Mouse (Mus musculus): ENCODE data around the gene Ctc1. TPM values are rescaled to one million over a fixed set of nuclear protein-coding genes. Genes with fewer than 3 reads are reported as not detected.
A peak's percentile ranks its signal among the peaks of the same experiment; 100 is the strongest.

The Ctc1 gene
- polyA plus RNA-seq, 1 experiment from 2014 or later, result 103 TPM

DNA sequence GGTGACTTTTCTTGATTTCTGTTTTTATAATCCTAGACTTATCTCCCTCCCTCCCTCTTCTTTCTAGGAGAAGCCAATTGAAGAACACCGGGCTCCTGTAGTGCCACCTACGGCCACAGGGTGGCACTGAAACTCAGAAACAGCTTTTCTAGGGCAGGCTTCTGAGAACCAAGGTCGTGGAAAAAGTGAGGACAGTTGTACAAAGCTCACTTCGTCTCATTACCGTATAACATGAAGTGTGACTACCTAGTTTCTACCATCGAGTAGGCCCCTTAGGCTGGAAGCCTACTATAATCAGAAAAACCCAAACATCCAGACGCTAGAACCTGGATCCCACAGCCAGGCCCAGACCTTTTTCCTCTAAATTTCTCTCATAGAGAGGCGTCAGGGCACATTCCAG lies 51.2 kb downstream of the Ctc1 start:
- Histone ChIP-seq H3K27me3 (replicated peaks; ENCODE audit: low read depth, poor library complexity, severe bottlenecking) (no peaks in the 10 kb centered on the region), H3K4me3 (peak overlapping the region; percentile 63), H3K4me1 (peaks cover 53% of the 10 kb centered on the region), H3K36me3 (replicated peaks) (no peaks in the 10 kb centered on the region), H3K9me3 (no peaks in the 10 kb centered on the region), H3K27ac (replicated peaks) (no peak overlapping the region)
- peak; percentile 88 for DNase-seq (ENCODE audit: low spot score)
- 9% methylated on average over 8 of the region's 8 CpGs for WGBS

- Histone ChIP-seq H3K27ac (replicated peaks) (no peak overlapping the region), H3K9me3 (no peaks in the 10 kb centered on the region), H3K27me3 (replicated peaks; ENCODE audit: low read depth, poor library complexity, severe bottlenecking) (no peaks in the 10 kb centered on the region), H3K36me3 (replicated peaks) (no peaks in the 10 kb centered on the region), H3K4me3 (no peak overlapping the region), H3K4me1 (peaks cover 59% of the 10 kb centered on the region)
- 62% methylated on average over 6 of the region's 6 CpGs for WGBS
- no peak for DNase-seq (ENCODE audit: low spot score)
Observed at GRCm38 (mm10) chr11:69067601-69068000, 51.9 kb downstream of the Ctc1 start.

- no peaks in the 10 kb centered on the region for H3K36me3 ChIP-seq (replicated peaks)
- peak overlapping the region; percentile 75 for H3K4me3 ChIP-seq
- no peaks in the 10 kb centered on the region for H3K27me3 ChIP-seq (replicated peaks; ENCODE audit: low read depth, poor library complexity, severe bottlenecking)
- DNase-seq (ENCODE audit: low spot score), result no peak
- under 1% methylated on average over 13 of the region's 13 CpGs for WGBS
- peak overlapping the region; percentile 96 for H3K27ac ChIP-seq (replicated peaks)
- H3K9me3 ChIP-seq, result no peaks in the 10 kb centered on the region
- peaks cover 58% of the 10 kb centered on the region for H3K4me1 ChIP-seq
Observed at GRCm38 (mm10) chr11:69070093-69070492, 54.4 kb downstream of the Ctc1 start.

DNA sequence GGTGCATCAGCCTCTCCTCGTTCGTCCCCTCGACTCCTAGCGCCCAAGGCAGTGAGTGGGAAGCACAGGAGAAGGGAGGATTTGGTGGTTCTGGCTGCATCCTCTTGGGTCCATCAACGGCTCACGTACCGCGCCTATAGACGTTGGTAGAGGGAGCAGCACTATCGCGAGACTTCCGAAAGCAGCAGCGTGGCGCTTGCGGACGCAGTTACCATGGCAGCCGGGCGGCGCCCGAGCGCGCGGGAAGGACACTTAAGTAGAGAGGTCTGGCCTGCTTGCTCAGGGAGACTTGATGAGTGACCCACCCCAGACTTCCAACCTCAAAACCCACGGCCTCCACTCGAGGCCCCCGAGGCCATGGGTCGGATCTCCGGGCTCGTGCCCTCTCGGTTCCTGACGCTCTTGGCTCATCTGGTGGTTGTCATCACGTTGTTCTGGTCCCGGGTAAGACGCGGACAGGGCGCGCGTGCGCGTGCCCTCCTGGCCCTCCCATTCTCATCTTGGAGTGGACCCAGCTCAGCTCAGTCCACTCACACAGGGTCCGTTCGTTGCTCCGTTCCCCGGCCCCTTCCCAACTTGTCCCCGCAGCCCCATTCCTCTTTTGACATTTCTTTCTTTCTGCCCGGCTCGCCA lies 55.0 kb downstream of the Ctc1 start, which contains the start of gene Tmem107:
TSS of gene Tmem107 (plus strand) at position 217 of the 633 bp plus-strand sequence.
- peak within 1 kb of the TSS; percentile 75 for H3K4me3 ChIP-seq
- peak within 1 kb of the TSS; percentile 96 for H3K27ac ChIP-seq (replicated peaks)
- H3K4me1 ChIP-seq, result peaks cover 58% of the 10 kb centered on the region
- no peaks in the 10 kb centered on the region for H3K36me3 ChIP-seq (replicated peaks)
- WGBS, result under 1% methylated on average over 47 of the region's 47 CpGs
- H3K9me3 ChIP-seq, result no peaks in the 10 kb centered on the region
- peak; percentile 95 for DNase-seq (ENCODE audit: low spot score)
- H3K27me3 ChIP-seq (replicated peaks; ENCODE audit: low read depth, poor library complexity, severe bottlenecking), result no peaks in the 10 kb centered on the region

- no peaks in the 10 kb centered on the region for H3K9me3 ChIP-seq
- H3K4me1 ChIP-seq, result peaks cover 54% of the 10 kb centered on the region
- 21% methylated on average over 9 of the region's 9 CpGs for WGBS
- H3K27ac ChIP-seq (replicated peaks), result peak overlapping the region; percentile 96
- H3K36me3 ChIP-seq (replicated peaks), result no peaks in the 10 kb centered on the region
- no peaks in the 10 kb centered on the region for H3K27me3 ChIP-seq (replicated peaks; ENCODE audit: low read depth, poor library complexity, severe bottlenecking)
- H3K4me3 ChIP-seq, result peak overlapping the region; percentile 75
- DNase-seq (ENCODE audit: low spot score), result no peak
Observed at GRCm38 (mm10) chr11:69071262-69071661, 55.6 kb downstream of the Ctc1 start.

- no peaks in the 10 kb centered on the region for H3K27me3 ChIP-seq (replicated peaks; ENCODE audit: low read depth, poor library complexity, severe bottlenecking)
- H3K36me3 ChIP-seq (replicated peaks), result no peaks in the 10 kb centered on the region
- H3K9me3 ChIP-seq, result no peaks in the 10 kb centered on the region
- 86% methylated on average over 11 of the region's 11 CpGs for WGBS
- peaks cover 44% of the 10 kb centered on the region for H3K4me1 ChIP-seq
- H3K4me3 ChIP-seq, result peak overlapping the region; percentile 75
- no peak for DNase-seq (ENCODE audit: low spot score)
- H3K27ac ChIP-seq (replicated peaks), result peak overlapping the region; percentile 95; the same call in 1 of the 2 replicates
Observed at GRCm38 (mm10) chr11:69072234-69072633, 56.5 kb downstream of the Ctc1 start.

GRCm38 (mm10) chr11:69072666-69073064 lies 57.0 kb downstream of the Ctc1 start:
- H3K27me3 ChIP-seq (replicated peaks; ENCODE audit: low read depth, poor library complexity, severe bottlenecking), result no peaks in the 10 kb centered on the region
- no peaks in the 10 kb centered on the region for H3K36me3 ChIP-seq (replicated peaks)
- 14% methylated on average over 9 of the region's 9 CpGs for WGBS
- H3K4me1 ChIP-seq, result peaks cover 40% of the 10 kb centered on the region
- DNase-seq (ENCODE audit: low spot score), result no peak
- peak overlapping the region; percentile 75 for H3K4me3 ChIP-seq
- no peaks in the 10 kb centered on the region for H3K9me3 ChIP-seq
- H3K27ac ChIP-seq (replicated peaks), result peak overlapping the region; percentile 95

- Histone ChIP-seq H3K36me3 (replicated peaks) (no peaks in the 10 kb centered on the region), H3K27ac (replicated peaks) (peak overlapping the region; percentile 95), H3K4me3 (peak overlapping the region; percentile 75), H3K27me3 (replicated peaks; ENCODE audit: low read depth, poor library complexity, severe bottlenecking) (no peaks in the 10 kb centered on the region), H3K4me1 (peaks cover 39% of the 10 kb centered on the region), H3K9me3 (no peaks in the 10 kb centered on the region)
- DNase-seq (ENCODE audit: low spot score), result peak; percentile 84
- WGBS, result 0% methylated on average over 14 of the region's 14 CpGs
Observed at GRCm38 (mm10) chr11:69073065-69073888, 57.6 kb downstream of the Ctc1 start.

DNA sequence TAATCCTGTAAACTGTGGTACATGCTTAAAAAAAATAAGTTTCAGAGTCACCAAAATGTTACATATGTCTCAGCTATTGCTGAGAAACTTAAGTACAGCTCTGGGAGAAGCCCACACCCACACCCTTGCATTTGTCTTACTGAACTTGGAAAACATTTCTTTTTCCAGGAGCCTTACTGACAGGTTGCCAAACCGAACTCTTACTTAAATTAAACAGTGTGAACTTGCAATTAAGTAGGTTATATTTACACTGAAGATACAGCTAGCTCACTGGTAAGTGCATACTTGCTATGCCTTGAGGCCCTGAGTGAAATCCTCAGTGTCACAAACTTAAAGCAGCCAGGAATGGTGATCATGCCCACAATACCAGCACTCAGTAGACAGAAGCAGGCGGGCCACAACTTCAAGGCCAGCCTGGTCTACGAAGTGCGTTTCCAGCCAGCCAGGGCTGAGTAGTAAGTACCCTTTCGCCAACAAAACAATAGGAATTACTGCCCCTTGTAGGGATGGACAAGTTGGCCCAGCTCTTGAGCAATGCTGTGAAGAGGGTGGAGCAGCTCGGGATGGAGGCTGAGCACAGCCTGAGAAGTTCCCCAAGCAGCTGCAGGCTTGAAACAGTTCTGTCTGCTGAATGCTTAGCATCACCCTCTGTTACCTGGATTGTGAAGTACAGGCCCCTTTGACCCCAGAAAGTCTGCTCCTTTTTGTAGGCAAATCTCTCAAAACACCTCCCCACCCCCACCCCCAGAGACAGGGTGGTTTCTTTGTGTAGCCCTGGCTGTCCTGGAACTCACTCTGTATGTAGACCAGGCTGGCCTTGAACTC lies 58.5 kb downstream of the Ctc1 start:
- no peaks in the 10 kb centered on the region for H3K27me3 ChIP-seq (replicated peaks; ENCODE audit: low read depth, poor library complexity, severe bottlenecking)
- peaks cover 45% of the 10 kb centered on the region for H3K4me1 ChIP-seq
- H3K9me3 ChIP-seq, result no peaks in the 10 kb centered on the region
- 42% methylated on average over 6 of the region's 6 CpGs for WGBS
- H3K27ac ChIP-seq (replicated peaks), result peak overlapping the region; percentile 95
- no peaks in the 10 kb centered on the region for H3K36me3 ChIP-seq (replicated peaks)
- H3K4me3 ChIP-seq, result peak overlapping the region; percentile 75
- DNase-seq (ENCODE audit: low spot score), result no peak

GRCm38 (mm10) chr11:69074776-69075069 lies 59.0 kb downstream of the Ctc1 start:
- no peaks in the 10 kb centered on the region for H3K9me3 ChIP-seq
- peaks cover 42% of the 10 kb centered on the region for H3K4me1 ChIP-seq
- no peak for DNase-seq (ENCODE audit: low spot score)
- peak overlapping the region; percentile 69; the same call in 1 of the 2 replicates for H3K27ac ChIP-seq (replicated peaks)
- H3K36me3 ChIP-seq (replicated peaks), result no peaks in the 10 kb centered on the region
- no peak overlapping the region; the same call in 1 of the 2 replicates for H3K4me3 ChIP-seq
- 47% methylated on average over 2 of the region's 2 CpGs for WGBS
- H3K27me3 ChIP-seq (replicated peaks; ENCODE audit: low read depth, poor library complexity, severe bottlenecking), result no peaks in the 10 kb centered on the region

- 46% methylated on average over 9 of the region's 9 CpGs for WGBS
- H3K4me1 ChIP-seq, result peaks cover 39% of the 10 kb centered on the region
Observed at GRCm38 (mm10) chr11:69075764-69076479, 60.2 kb downstream of the Ctc1 start.

GRCm38 (mm10) chr11:69076572-69076971 lies 60.9 kb downstream of the Ctc1 start:
- Histone ChIP-seq H3K4me1 (peaks cover 33% of the 10 kb centered on the region), H3K27me3 (replicated peaks; ENCODE audit: low read depth, poor library complexity, severe bottlenecking) (no peaks in the 10 kb centered on the region)
- 78% methylated on average over 5 of the region's 5 CpGs for WGBS

More at GRCm38 (mm10) chr11:69075764-69076479, 60.2 kb downstream of the Ctc1 start:
- H3K27ac ChIP-seq (replicated peaks), result no peak overlapping the region
- no peaks in the 10 kb centered on the region for H3K27me3 ChIP-seq (replicated peaks; ENCODE audit: low read depth, poor library complexity, severe bottlenecking)
- no peak for DNase-seq (ENCODE audit: low spot score)
- H3K4me3 ChIP-seq, result no peak overlapping the region
- H3K9me3 ChIP-seq, result no peaks in the 10 kb centered on the region
- no peaks in the 10 kb centered on the region for H3K36me3 ChIP-seq (replicated peaks)

More at GRCm38 (mm10) chr11:69076572-69076971, 60.9 kb downstream of the Ctc1 start:
- DNase-seq (ENCODE audit: low spot score), result no peak
- Histone ChIP-seq H3K9me3 (no peaks in the 10 kb centered on the region), H3K36me3 (replicated peaks) (no peaks in the 10 kb centered on the region), H3K4me3 (no peak overlapping the region), H3K27ac (replicated peaks) (no peak overlapping the region)

Measured in embryonic facial prominence, embryonic 10.5 days (tissue).